Mouse (Mus musculus) stomach, embryonic 15.5 days (tissue): ENCODE data around the gene 9430097D07Rik. TPM values are rescaled to one million over a fixed set of nuclear protein-coding genes. Genes with fewer than 3 reads are reported as not detected.

Experiments
- ATAC-seq: fragments of 200-750 bp; cut with Nextera tagmentation; 2 replicates; pipeline ENCODE4 v1.8.0; 2017; ENCODE audit warnings: low read depth, moderate number of reproducible peaks, moderate TSS enrichment; ENCODE audit not compliant: insufficient read depth, low FRiP score
- H3K27ac ChIP-seq: fragments of 300-500 bp; sonication (generic); 2 replicates; pipeline ENCODE4 v1.5.1; 2015; ENCODE audit warnings: mild to moderate bottlenecking, inconsistent platforms
- H3K27me3 ChIP-seq: fragments of 300-500 bp; sonication (generic); replicated peaks from 2 replicates; pipeline ENCODE4 v1.6.1; 2015; ENCODE audit warnings: inconsistent platforms
- H3K36me3 ChIP-seq: fragments of 300-500 bp; sonication (generic); 2 replicates; pipeline ENCODE4 v1.6.1; 2015; ENCODE audit warnings: inconsistent platforms
- H3K4me1 ChIP-seq: fragments of 300-500 bp; sonication (generic); 2 replicates; pipeline ENCODE4 v1.6.1; 2015; ENCODE audit warnings: inconsistent platforms
- H3K4me2 ChIP-seq: fragments of 300-500 bp; sonication (generic); 2 replicates; pipeline ENCODE4 v1.6.1; 2015; ENCODE audit warnings: mild to moderate bottlenecking, inconsistent platforms
- H3K4me3 ChIP-seq: fragments of 300-500 bp; sonication (generic); replicated peaks from 2 replicates; pipeline ENCODE4 v1.5.1; 2015; ENCODE audit warnings: inconsistent platforms
- H3K9ac ChIP-seq: fragments of 300-500 bp; sonication (generic); 2 replicates; pipeline ENCODE4 v1.6.1; 2015; ENCODE audit warnings: inconsistent platforms
- H3K9me3 ChIP-seq: fragments of 300-500 bp; sonication (generic); 2 replicates; pipeline ENCODE4 v1.6.1; 2016; ENCODE audit warnings: inconsistent platforms
- WGBS: fragments of 180-500 bp; shearing (Covaris S2); methylation state at CpG from one replicate; pipeline ENCODE4 v1.1.7; 2015; 5-methylcytosine and 5-hydroxymethylcytosine counted together
- polyA plus RNA-seq: library from polyadenylated mRNA; unstranded; fragments of >200 nt; fragmentation: Nextera tagmentation; extraction: Ambion mirVana; gene quantifications from 2 replicates; pipeline ENCODE4 v1.2.1, GENCODE M21; 2015

The 9430097D07Rik gene
- 0.09 and 0.12 TPM in 2 replicates for polyA plus RNA-seq

DNA sequence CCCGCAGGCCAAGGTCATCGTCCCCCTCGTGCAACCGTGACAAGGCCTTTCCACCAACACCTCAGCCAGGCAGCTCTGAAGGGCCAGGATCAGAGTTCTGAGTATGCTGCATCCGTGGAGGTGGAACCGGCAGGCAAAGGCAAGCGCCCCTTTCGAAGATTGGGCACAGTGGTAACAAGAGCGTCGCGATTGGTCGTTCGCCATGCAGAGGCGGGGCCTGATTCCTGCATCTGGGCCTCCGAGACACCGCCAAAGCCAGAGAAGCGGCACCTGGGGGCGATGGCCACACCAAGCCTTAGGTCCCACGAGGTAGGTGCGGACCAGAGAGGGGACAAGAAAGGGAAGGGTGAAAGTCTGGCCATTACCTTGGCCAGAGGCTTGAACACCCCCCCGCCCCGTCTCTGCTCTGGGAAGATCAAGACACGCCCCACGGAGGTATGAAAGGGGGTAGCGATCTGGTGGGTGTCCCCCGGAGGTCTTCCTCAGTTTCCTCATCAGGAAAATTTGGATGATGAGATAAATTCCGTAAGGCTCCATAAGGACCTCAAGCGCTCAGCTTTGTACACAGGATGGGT is at the start of gene 9430097D07Rik:
Gene 9430097D07Rik, minus strand, starts transcription at position 99 of the 575 bp plus-strand sequence.
- Histone ChIP-seq H3K4me3 (peak within 1 kb of the TSS; percentile 33), H3K4me1 (peaks cover 24% of the 10 kb centered on the region), H3K36me3 (peaks cover 6% of the 10 kb centered on the region; the same call in 1 of the 2 replicates), H3K9ac (peak within 1 kb of the TSS; percentile 16; the same call in 1 of the 2 replicates), H3K27me3 (peaks cover 10% of the 10 kb centered on the region), H3K9me3 (no peaks in the 10 kb centered on the region), H3K27ac (no peak within 1 kb of the TSS), H3K4me2 (peak within 1 kb of the TSS; percentile 81)
- 7% methylated on average over 28 of the region's 28 CpGs for WGBS
- no peak for ATAC-seq

DNA sequence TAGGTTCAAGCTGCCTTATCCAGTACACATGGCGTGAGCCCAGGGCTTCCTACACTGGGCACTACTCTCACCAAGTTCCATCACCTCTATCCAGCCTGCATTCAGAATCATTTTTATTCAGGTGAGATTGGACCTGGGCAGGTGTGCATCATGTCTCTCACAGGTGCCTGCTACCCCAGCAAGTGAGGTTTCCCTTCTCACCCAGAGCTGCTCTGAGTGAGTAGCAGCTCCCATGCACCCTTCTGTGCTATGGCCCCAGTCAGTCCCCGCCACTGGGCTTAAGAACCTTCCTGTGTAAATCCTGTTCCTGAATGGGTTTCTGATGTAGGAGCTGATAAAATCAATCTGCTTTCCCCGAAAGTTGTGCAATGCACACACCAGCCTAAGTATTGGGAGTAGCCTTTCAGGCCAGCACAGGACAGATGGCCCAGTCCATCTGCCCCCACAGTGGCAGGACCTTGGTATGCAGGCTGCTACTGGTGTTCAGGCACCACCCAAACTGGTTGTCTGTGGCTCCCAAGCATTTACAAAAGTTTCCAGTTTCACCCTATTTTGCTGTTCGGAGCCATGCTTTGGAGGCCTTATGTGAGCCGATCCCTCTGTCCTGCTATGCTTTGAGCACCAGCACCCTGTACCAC is 48.7 kb upstream of the 9430097D07Rik start:
- no peaks in the 10 kb centered on the region for H3K27me3 ChIP-seq
- H3K27ac ChIP-seq: peak overlapping the region; percentile 37
- no peak for ATAC-seq
- no peak overlapping the region for H3K4me3 ChIP-seq
- 78% methylated on average over 5 of the region's 5 CpGs for WGBS
- H3K9me3 ChIP-seq: no peaks in the 10 kb centered on the region
- no peak overlapping the region for H3K4me2 ChIP-seq
- peaks cover 74% of the 10 kb centered on the region for H3K4me1 ChIP-seq
- H3K36me3 ChIP-seq: no peaks in the 10 kb centered on the region
- no peak overlapping the region for H3K9ac ChIP-seq

DNA sequence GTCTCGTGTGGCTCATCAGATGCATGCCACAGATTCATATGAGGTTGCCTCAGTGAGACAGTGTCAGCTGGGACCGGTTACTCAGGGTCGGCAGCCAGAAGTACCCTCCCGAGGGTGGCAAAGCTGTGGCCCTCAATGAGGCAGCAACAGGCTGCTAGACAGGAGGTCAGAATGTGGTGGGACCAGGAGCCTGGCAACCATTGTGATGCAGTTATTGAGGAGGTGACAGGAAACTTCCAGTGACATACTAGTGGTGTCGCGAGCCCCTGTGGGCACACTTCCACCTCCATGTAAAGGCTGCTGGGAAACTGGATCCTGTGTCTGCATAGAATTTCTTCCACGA is 46.0 kb upstream of the 9430097D07Rik start, which contains the start of gene Ak1:
Gene Ak1, plus strand, starts transcription at position 242 of the 343 bp plus-strand sequence.
- H3K4me3 ChIP-seq: no peak within 1 kb of the TSS
- no peak within 1 kb of the TSS for H3K9ac ChIP-seq
- H3K4me1 ChIP-seq: peaks cover 58% of the 10 kb centered on the region
- peaks cover 9% of the 10 kb centered on the region; the same call in 1 of the 2 replicates for H3K36me3 ChIP-seq
- 28% methylated on average over 7 of the region's 7 CpGs for WGBS
- peak within 1 kb of the TSS; percentile 10; the same call in 1 of the 2 replicates for H3K4me2 ChIP-seq
- no peaks in the 10 kb centered on the region for H3K9me3 ChIP-seq
- H3K27me3 ChIP-seq: no peaks in the 10 kb centered on the region
- ATAC-seq: no peak
- peak within 1 kb of the TSS; percentile 86 for H3K27ac ChIP-seq

DNA sequence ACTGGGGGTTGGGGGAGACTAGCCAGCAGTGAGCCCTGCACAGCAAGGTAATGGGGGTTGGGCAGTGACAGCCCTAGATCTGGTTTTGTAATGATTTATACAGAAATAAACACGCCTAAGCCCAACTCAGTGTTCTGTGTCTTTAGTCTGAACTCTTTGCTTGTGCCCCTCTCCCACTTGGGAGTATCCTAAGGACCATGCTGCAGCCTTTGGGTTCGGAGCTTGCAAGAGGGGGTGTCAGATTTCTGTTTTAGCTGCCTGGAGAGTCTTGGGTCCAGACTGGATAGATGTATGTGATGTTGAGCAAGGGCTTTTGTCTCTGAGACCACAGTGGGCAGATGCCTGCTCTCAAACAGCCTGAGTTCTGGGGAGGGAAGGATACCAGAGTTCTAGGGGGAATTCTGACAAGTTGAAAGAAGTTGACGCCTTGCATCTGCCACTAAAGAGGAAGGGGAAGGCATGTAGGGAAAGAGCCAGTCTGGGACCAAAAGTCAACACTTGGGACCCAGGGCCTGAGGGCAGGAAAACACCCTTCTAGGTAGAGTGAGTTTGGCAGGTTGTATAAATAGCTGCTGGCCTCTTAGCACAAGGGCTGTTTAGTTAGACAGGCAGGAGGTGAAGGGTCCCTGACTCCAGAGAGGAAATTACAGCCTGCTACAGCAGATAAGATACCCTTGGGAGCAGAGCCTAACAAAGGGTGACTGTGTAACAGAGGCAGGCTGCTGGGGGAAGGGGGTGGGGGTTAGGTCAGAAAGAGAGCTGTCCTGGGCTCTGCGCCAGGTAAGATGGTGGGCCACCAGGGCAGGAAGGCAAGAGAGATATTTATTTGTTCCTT is 45.4 kb upstream of the 9430097D07Rik start:
- peak; percentile 67 for ATAC-seq
- Histone ChIP-seq H3K27ac (peak overlapping the region; percentile 86), H3K9me3 (no peaks in the 10 kb centered on the region), H3K4me1 (peaks cover 53% of the 10 kb centered on the region), H3K9ac (no peak overlapping the region), H3K4me3 (no peak overlapping the region), H3K4me2 (peak overlapping the region; percentile 10; the same call in 1 of the 2 replicates), H3K27me3 (no peaks in the 10 kb centered on the region), H3K36me3 (peaks cover 9% of the 10 kb centered on the region; the same call in 1 of the 2 replicates)
- WGBS: 13% methylated on average over 4 of the region's 4 CpGs

DNA sequence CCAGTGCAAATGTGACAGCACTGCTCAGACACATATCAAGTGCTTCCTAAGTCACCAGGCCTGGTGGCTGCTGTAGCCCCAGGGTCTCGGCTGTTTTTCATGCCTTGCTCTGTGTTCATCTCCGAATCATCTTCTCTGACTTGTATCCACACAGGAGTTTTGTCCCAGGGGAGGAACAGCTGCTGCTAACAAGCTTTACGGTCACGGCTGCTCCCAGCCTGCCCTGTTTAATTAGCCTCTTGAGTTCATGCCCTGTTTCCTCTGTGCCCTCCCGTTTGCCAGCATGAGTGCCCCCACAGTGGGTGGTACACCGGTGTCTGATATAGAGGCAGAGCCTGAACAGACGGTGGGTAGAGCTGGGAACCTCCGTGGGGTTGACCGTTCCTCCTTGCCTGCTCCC is 42.6 kb upstream of the 9430097D07Rik start:
- no peak overlapping the region for H3K4me3 ChIP-seq
- H3K27ac ChIP-seq: no peak overlapping the region
- H3K4me2 ChIP-seq: no peak overlapping the region
- no peaks in the 10 kb centered on the region for H3K9me3 ChIP-seq
- peaks cover 15% of the 10 kb centered on the region; the same call in 1 of the 2 replicates for H3K36me3 ChIP-seq
- no peaks in the 10 kb centered on the region for H3K27me3 ChIP-seq
- ATAC-seq: no peak
- WGBS: 85% methylated on average over 9 of the region's 9 CpGs
- H3K9ac ChIP-seq: no peak overlapping the region
- peaks cover 32% of the 10 kb centered on the region for H3K4me1 ChIP-seq

DNA sequence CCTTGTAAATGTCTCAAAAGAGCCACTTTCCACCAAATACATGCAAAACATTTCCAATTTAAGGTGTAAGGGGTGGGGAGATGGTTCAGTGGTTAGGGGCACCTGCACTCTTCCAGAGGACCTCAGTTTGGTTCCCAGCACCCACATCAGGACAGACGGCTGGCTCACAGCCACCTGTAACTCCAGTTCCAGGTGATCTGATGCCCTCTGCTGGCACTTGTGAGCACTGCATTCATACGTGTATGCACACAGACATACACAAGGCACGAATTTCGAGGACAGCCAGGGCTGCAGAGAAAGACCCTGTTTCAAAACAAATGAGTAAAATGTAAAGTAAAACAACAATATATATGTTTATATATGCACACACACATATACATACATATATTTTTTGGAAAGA is 42.1 kb upstream of the 9430097D07Rik start:
- H3K4me2 ChIP-seq: no peak overlapping the region
- H3K36me3 ChIP-seq: peaks cover 15% of the 10 kb centered on the region; the same call in 1 of the 2 replicates
- H3K27ac ChIP-seq: no peak overlapping the region
- H3K9me3 ChIP-seq: no peaks in the 10 kb centered on the region
- WGBS: 91% methylated on average over 4 of the region's 4 CpGs
- H3K4me1 ChIP-seq: peaks cover 32% of the 10 kb centered on the region
- ATAC-seq: no peak
- no peak overlapping the region for H3K4me3 ChIP-seq
- H3K9ac ChIP-seq: no peak overlapping the region
- H3K27me3 ChIP-seq: no peaks in the 10 kb centered on the region

DNA sequence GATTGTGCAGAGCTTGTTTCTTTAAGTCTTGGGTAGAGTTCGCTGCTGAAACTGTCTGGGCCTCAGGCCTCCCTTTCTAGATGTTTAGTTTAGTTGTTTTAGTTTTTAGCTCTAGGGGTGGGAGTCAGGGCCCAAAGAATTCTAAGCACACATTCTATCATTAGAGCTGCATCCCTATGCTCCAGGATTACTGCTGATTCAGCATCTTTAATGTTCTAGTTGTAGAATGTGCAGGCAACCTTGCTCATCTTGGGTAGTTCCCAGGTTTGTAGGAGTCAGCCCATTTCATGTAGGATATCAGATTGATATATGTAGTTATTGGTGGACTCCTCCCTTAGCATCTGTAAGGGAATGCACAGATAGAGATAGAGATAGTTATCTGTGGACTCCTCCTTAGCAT is 41.6 kb upstream of the 9430097D07Rik start:
- Histone ChIP-seq H3K4me1 (peaks cover 30% of the 10 kb centered on the region), H3K36me3 (peaks cover 18% of the 10 kb centered on the region; the same call in 1 of the 2 replicates), H3K4me3 (no peak overlapping the region), H3K9me3 (no peaks in the 10 kb centered on the region), H3K9ac (no peak overlapping the region), H3K27me3 (no peaks in the 10 kb centered on the region), H3K27ac (no peak overlapping the region), H3K4me2 (no peak overlapping the region)
- WGBS: 94% methylated on average over 1 of the region's 1 CpGs
- no peak for ATAC-seq

DNA sequence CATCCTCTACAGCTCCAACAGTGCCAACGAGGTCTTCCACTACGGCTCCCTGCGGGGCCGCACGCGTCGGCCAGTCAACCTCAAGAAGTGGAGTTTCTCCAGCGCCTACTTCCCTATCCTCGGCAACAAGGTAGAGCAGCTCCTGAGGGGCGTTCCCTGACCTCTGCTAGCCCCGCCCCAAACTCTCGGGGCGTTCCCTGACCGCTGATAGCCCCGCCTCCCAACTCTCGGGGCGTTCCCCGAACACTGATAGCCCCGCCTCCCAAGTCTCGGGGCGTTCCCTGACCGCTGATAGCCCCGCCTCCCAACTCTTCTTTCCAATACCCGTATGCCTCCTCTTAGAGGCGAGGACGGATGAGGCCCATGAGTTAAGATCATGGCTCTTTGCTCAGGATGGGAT is 36.8 kb upstream of the 9430097D07Rik start:
- H3K4me2 ChIP-seq: no peak overlapping the region
- no peak for ATAC-seq
- no peak overlapping the region for H3K4me3 ChIP-seq
- H3K36me3 ChIP-seq: peaks cover 16% of the 10 kb centered on the region; the same call in 1 of the 2 replicates
- H3K27me3 ChIP-seq: 0 out of 2 replicates have a peak, but pooled peaks cover under 1% of the 10 kb centered on the region
- peaks cover 30% of the 10 kb centered on the region for H3K4me1 ChIP-seq
- H3K27ac ChIP-seq: no peak overlapping the region
- H3K9ac ChIP-seq: no peak overlapping the region
- no peaks in the 10 kb centered on the region for H3K9me3 ChIP-seq
- WGBS: 67% methylated on average over 26 of the region's 26 CpGs

DNA sequence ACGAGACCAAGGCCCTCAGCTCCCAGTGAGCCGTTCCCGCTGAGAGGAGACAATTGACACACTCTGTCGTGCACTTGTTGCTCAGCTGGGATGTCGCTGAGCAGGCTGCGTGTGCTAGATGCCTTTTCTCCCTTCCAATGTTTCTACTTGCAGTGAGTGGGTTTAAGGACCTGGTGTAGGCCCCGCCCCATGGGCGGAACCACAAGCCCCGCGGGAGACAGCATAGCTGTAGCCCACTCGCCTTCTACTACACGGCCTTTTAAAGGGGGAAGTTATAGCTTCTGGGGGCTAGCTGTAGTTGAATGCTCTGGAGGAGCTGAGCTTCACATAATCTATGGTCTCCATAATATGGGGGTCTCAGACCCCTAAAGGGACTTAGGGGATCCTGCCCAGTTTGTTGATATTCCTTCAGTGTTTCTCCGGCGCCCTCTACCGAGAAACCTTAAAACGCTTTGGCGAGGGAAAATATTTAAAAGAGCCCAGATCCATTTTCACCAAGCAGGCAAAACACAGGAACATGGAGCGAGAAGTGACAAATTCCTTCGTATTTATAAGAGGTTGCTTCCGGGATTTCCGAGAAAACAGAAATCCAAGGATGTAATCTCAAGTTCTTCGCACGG is 35.2 kb upstream of the 9430097D07Rik start:
- H3K9ac ChIP-seq: no peak overlapping the region
- H3K9me3 ChIP-seq: no peaks in the 10 kb centered on the region
- 12% methylated on average over 23 of the region's 23 CpGs for WGBS
- H3K4me2 ChIP-seq: peak overlapping the region; percentile 56
- 0 out of 2 replicates have a peak, but pooled peaks cover 2% of the 10 kb centered on the region for H3K27me3 ChIP-seq
- peaks cover 33% of the 10 kb centered on the region for H3K4me1 ChIP-seq
- no peak for ATAC-seq
- H3K36me3 ChIP-seq: peaks cover 11% of the 10 kb centered on the region; the same call in 1 of the 2 replicates
- H3K4me3 ChIP-seq: peak overlapping the region; percentile 39
- H3K27ac ChIP-seq: peak overlapping the region; percentile 23; the same call in 1 of the 2 replicates

DNA sequence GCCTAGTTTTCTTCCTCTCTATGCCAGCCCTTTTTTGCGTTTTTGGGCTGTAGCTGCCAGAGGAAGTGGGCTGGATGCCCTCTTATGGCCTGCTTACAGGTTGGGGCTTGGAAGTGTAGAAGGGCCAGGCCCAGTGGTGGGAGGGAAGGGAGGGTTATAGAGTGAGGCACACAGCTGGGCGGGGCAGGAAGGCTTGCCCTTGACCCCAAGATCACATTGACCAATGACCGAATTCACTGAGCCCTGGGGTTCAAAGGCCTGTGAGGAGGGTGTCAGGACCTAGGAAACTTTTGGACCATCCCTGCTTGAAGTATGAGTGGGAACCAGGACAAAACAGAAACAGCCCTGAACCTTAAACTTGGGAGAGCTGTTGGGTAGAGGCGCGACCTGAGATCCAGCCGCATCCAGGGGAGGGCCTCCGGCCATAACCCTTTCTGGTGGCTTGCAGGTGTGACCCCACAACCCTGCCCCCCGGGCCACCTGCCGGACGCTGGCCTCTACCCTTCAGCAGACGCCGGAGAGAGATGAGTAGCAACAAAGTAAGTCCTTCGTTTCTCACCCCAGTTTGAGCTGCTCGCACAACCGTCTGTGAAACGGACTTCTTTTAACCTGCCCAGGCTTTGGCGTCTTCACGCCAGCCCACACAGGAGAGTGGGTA is 33.4 kb upstream of the 9430097D07Rik start:
- H3K4me3 ChIP-seq: peak overlapping the region; percentile 70
- H3K9ac ChIP-seq: no peak overlapping the region
- 0 out of 2 replicates have a peak, but pooled peaks cover 2% of the 10 kb centered on the region for H3K27me3 ChIP-seq
- peak overlapping the region; percentile 46 for H3K27ac ChIP-seq
- H3K36me3 ChIP-seq: peaks cover 5% of the 10 kb centered on the region; the same call in 1 of the 2 replicates
- H3K4me1 ChIP-seq: peaks cover 33% of the 10 kb centered on the region
- ATAC-seq: no peak
- H3K4me2 ChIP-seq: peak overlapping the region; percentile 91
- H3K9me3 ChIP-seq: no peaks in the 10 kb centered on the region
- WGBS: 51% methylated on average over 18 of the region's 18 CpGs
